Mouse (Mus musculus) C2C12 (cell line): ENCODE measurements around the gene Akap7. TPM values are rescaled to one million over a fixed set of nuclear protein-coding genes. Genes with fewer than 3 reads are reported as not detected.

Experiments
- H3K27me3 ChIP-seq: one replicate; pipeline ENCODE4 v1.6.1; 2011; ENCODE audit not compliant: control insufficient read depth, insufficient read depth, insufficient read length
- H3K36me3 ChIP-seq: one replicate; pipeline ENCODE4 v1.6.1; 2011; ENCODE audit not compliant: control insufficient read depth, insufficient read depth
- H3K4me3 ChIP-seq: one replicate; pipeline ENCODE4 v1.5.1; 2011; ENCODE audit warnings: mild to moderate bottlenecking, control low read depth; ENCODE audit not compliant: poor library complexity, insufficient read depth, severe bottlenecking
- H3K79me2 ChIP-seq: one replicate; pipeline ENCODE4 v1.6.1; 2011; ENCODE audit not compliant: control insufficient read depth, insufficient read depth
- H3K79me3 ChIP-seq: one replicate; pipeline ENCODE4 v1.6.1; 2011; ENCODE audit warnings: low read depth, control low read depth
- H3ac ChIP-seq: one replicate; pipeline ENCODE3; 2011; ENCODE audit warnings: low read depth; ENCODE audit not compliant: control insufficient read depth, insufficient read length
- CEBPB ChIP-seq: IDR thresholded peaks from one replicate; pipeline ENCODE4 v1.6.1; 2011; ENCODE audit warnings: low read depth, mild to moderate bottlenecking, control low read depth, moderate library complexity
- CTCF ChIP-seq: IDR thresholded peaks from one replicate; pipeline ENCODE4 v1.5.1; 2011; ENCODE audit not compliant: control insufficient read depth, insufficient read depth, insufficient read length
- FOSL1 ChIP-seq: IDR thresholded peaks from one replicate; pipeline ENCODE4 v1.8.0; 2011; ENCODE audit warnings: mild to moderate bottlenecking, low read length; ENCODE audit not compliant: poor library complexity, insufficient read depth, severe bottlenecking
- MAX ChIP-seq: IDR thresholded peaks from one replicate; pipeline ENCODE4 v1.6.1; 2011; ENCODE audit warnings: mild to moderate bottlenecking, control low read depth
- MYOD1 ChIP-seq: IDR thresholded peaks from one replicate; pipeline ENCODE4 v1.6.1; 2011; ENCODE audit warnings: low read depth; ENCODE audit not compliant: control insufficient read depth, insufficient read length
- MYOG ChIP-seq: IDR thresholded peaks from one replicate; pipeline ENCODE4 v1.6.1; 2011; ENCODE audit not compliant: control insufficient read depth, insufficient read length; ENCODE audit errors: extremely low read depth
- USF1 ChIP-seq: IDR thresholded peaks from one replicate; pipeline ENCODE4 v1.6.1; 2011; ENCODE audit warnings: low read depth, mild to moderate bottlenecking, control low read depth, moderate library complexity
- polyA plus RNA-seq: library from polyadenylated mRNA; unstranded; fragments of >200 nt; fragmentation: generic; extraction: Trizol; gene quantifications from one replicate; pipeline ENCODE4 v1.2.1, GENCODE M21; 2012; ENCODE audit warnings: missing spikeins

The Akap7 gene
- polyA plus RNA-seq, 1 experiment: 4.6 TPM

- no peak overlapping the region for H3ac ChIP-seq
- TF ChIP-seq MYOD1 (no peak), CEBPB (no peak), USF1 (no peak), FOSL1 (no peak), MYOG (no peak), MAX (no peak), CTCF (no peak)
- H3K79me3 ChIP-seq: no peaks in the 10 kb centered on the region
- H3K4me3 ChIP-seq: no peak overlapping the region
- H3K79me2 ChIP-seq: no peaks in the 10 kb centered on the region
- no peaks in the 10 kb centered on the region for H3K36me3 ChIP-seq
- no peaks in the 10 kb centered on the region for H3K27me3 ChIP-seq
Measured at GRCm38 (mm10) chr10:25219901-25220495, 87.7 kb downstream of the Akap7 start.

- Histone ChIP-seq H3K79me2 (no peaks in the 10 kb centered on the region), H3ac (no peak overlapping the region), H3K79me3 (no peaks in the 10 kb centered on the region), H3K4me3 (no peak overlapping the region), H3K27me3 (no peaks in the 10 kb centered on the region), H3K36me3 (no peaks in the 10 kb centered on the region)
- TF ChIP-seq CTCF (peak; percentile 42), MYOD1 (no peak)
Measured at GRCm38 (mm10) chr10:25219220-25219628, 88.4 kb downstream of the Akap7 start.

GRCm38 (mm10) chr10:25218746-25219145 is 88.9 kb downstream of the Akap7 start:
- Histone ChIP-seq H3K36me3 (no peaks in the 10 kb centered on the region), H3K27me3 (no peaks in the 10 kb centered on the region), H3K79me2 (no peaks in the 10 kb centered on the region), H3K79me3 (no peaks in the 10 kb centered on the region), H3ac (no peak overlapping the region), H3K4me3 (no peak overlapping the region)
- TF ChIP-seq MYOG (no peak), USF1 (no peak), CEBPB (no peak), FOSL1 (no peak), MAX (no peak), CTCF (no peak), MYOD1 (no peak)

GRCm38 (mm10) chr10:25215977-25216376 is 91.7 kb downstream of the Akap7 start:
- H3K4me3 ChIP-seq: no peak overlapping the region
- no peaks in the 10 kb centered on the region for H3K27me3 ChIP-seq
- no peaks in the 10 kb centered on the region for H3K79me2 ChIP-seq
- no peaks in the 10 kb centered on the region for H3K36me3 ChIP-seq
- H3K79me3 ChIP-seq: no peaks in the 10 kb centered on the region
- H3ac ChIP-seq: no peak overlapping the region
- no peak for TF ChIP-seq FOSL1
- no peak for TF ChIP-seq USF1

GRCm38 (mm10) chr10:25213716-25214115 is 94.0 kb downstream of the Akap7 start:
- H3K79me2 ChIP-seq: no peaks in the 10 kb centered on the region

GRCm38 (mm10) chr10:25208619-25209018 is 99.1 kb downstream of the Akap7 start:
- Histone ChIP-seq H3K36me3 (no peaks in the 10 kb centered on the region), H3K79me2 (no peaks in the 10 kb centered on the region), H3ac (no peak overlapping the region), H3K27me3 (no peaks in the 10 kb centered on the region), H3K79me3 (no peaks in the 10 kb centered on the region), H3K4me3 (no peak overlapping the region)
- TF ChIP-seq MYOG (no peak), MYOD1 (no peak), FOSL1 (no peak), USF1 (no peak), CTCF (no peak), MAX (no peak), CEBPB (no peak)

More at GRCm38 (mm10) chr10:25213716-25214115, 94.0 kb downstream of the Akap7 start:
- H3K36me3 ChIP-seq: no peaks in the 10 kb centered on the region
- H3K27me3 ChIP-seq: no peaks in the 10 kb centered on the region
- H3K79me3 ChIP-seq: no peaks in the 10 kb centered on the region
- no peak overlapping the region for H3K4me3 ChIP-seq
- H3ac ChIP-seq: no peak overlapping the region
- TF ChIP-seq MYOD1: no peak
- no peak for TF ChIP-seq CEBPB
- no peak for TF ChIP-seq MAX
- no peak for TF ChIP-seq MYOG
- TF ChIP-seq CTCF: no peak
- TF ChIP-seq FOSL1: no peak
- TF ChIP-seq USF1: no peak
